Mouse (Mus musculus): ENCODE results near the gene Mtif2.
"Not testable (repeated sequence)": the region's sequence is repeated elsewhere in the genome, so short reads cannot be mapped to it uniquely, and the experiment has no call there.

The Mtif2 gene

GRCm38 (mm10) chr11:29525988-29526794 lies at the start of gene Mtif2:
Gene Mtif2 (plus strand): TSS chr11:29526408.
- DNase-seq = peak; percentile 65 to 74

GRCm38 (mm10) chr11:29493135-29493534 lies 33.1 kb upstream of the Mtif2 start:
- no peak for DNase-seq

GRCm38 (mm10) chr11:29496962-29497361 lies 29.2 kb upstream of the Mtif2 start:
- DNase-seq = no peak

GRCm38 (mm10) chr11:29503948-29504893 lies 22.0 kb upstream of the Mtif2 start:
- no peak for DNase-seq

GRCm38 (mm10) chr11:29504899-29505625 lies 21.1 kb upstream of the Mtif2 start:
- DNase-seq = no peak

GRCm38 (mm10) chr11:29509421-29509820 lies 16.8 kb upstream of the Mtif2 start:
- DNase-seq = no peak

- no peak for DNase-seq
Measured at GRCm38 (mm10) chr11:29512818-29513535, 13.2 kb upstream of the Mtif2 start.

- no peak for DNase-seq
Measured at GRCm38 (mm10) chr11:29514325-29514681, 11.9 kb upstream of the Mtif2 start.

GRCm38 (mm10) chr11:29514682-29515412 lies 11.4 kb upstream of the Mtif2 start, which contains the start of gene Prorsd1:
Gene Prorsd1 (minus strand): TSS chr11:29515033.
- peak; percentile 93 to 95 for DNase-seq

- DNase-seq = no peak
Measured at GRCm38 (mm10) chr11:29538201-29538600, 12.0 kb downstream of the Mtif2 start.

- DNase-seq = no peak
Measured at GRCm38 (mm10) chr11:29544225-29544945, 18.2 kb downstream of the Mtif2 start.

- not testable (repeated sequence) for DNase-seq
Measured at GRCm38 (mm10) chr11:29545150-29545752, 19.0 kb downstream of the Mtif2 start.

GRCm38 (mm10) chr11:29546297-29546696 lies 20.1 kb downstream of the Mtif2 start:
- DNase-seq = not testable (repeated sequence)

- no peak for DNase-seq
Measured at GRCm38 (mm10) chr11:29546762-29547161, 20.6 kb downstream of the Mtif2 start.

GRCm38 (mm10) chr11:29547249-29547751 lies 21.1 kb downstream of the Mtif2 start:
- DNase-seq = no peak

- peak; percentile 90 to 92 for DNase-seq
Measured at GRCm38 (mm10) chr11:29547752-29548503, 21.7 kb downstream of the Mtif2 start, which contains the start of the genes Clhc1 and Rps27a. Gene Clhc1 (plus strand): TSS chr11:29547950. Gene Rps27a (minus strand): TSS chr11:29548109.

- no peak for DNase-seq
Measured at GRCm38 (mm10) chr11:29548504-29549424, 22.6 kb downstream of the Mtif2 start.

- no peak for DNase-seq
Measured at GRCm38 (mm10) chr11:29549425-29549778, 23.2 kb downstream of the Mtif2 start.
